10 mouse cellular contexts compared by ENCODE assay signal in the genomic region with DNA sequence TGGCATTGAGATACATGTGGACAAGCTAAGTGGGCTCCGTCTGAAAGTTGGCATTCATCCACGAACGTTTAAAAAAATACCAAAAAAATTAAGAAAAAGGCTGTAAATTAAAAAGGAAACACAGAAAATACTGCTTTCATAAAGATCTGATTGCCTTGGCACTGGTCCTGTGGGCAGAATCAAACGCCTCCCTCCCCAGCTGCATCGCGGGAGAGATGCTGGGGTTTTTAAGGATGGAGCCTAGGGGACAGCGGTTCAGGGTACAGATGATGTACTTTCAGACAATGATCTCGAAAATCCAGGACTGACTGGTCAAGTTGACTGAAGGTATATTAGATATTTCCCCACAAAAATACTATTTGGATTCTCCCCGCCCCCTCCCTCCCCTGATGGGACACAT. TPM values are rescaled to one million over a fixed set of nuclear protein-coding genes. Genes with fewer than 3 reads are reported as not detected.
DNase-seq lines count a peak whose midpoint lies in the region; ATAC-seq and TF ChIP-seq lines count a peak whose summit lies in the region.
"Had no signal": no experiment of that assay in that cellular context is flagged by ENCODE, and none has a peak within 500 bp of the region (broad histone marks: within the 10 kb centered on the region; RNA-seq: fewer than 3 reads in every experiment).

No protein-coding gene starts in this region.

- DNase-seq in heart, adult 2 months = no peak
- no peak for DNase-seq in kidney, postnatal 25 days
- DNase-seq in neural tube, embryonic 11.5 days (ENCODE audit: low spot score) = no peak
- DNase-seq in neural tube, embryonic 10.5 days (ENCODE audit: extremely low spot score, low spot score) = no peak
- DNase-seq: adrenal gland, adult 8-10 months; spleen, adult 18-20 months had no signal

- H3K4me2 ChIP-seq in heart, embryonic 12.5 days = no peak overlapping the region
- peak overlapping the region; percentile 77 for H3K4me2 ChIP-seq in kidney, embryonic 16.5 days (replicated peaks; ENCODE audit: low read depth, low read length)
- no peak overlapping the region for H3K4me2 ChIP-seq in neural tube, embryonic 11.5 days (ENCODE audit: low read depth)
- no peak overlapping the region for H3K4me2 ChIP-seq in neural tube, embryonic 15.5 days

- H3K9ac ChIP-seq in heart, embryonic 12.5 days = no peak overlapping the region
- H3K9ac ChIP-seq in heart, adult 2 months (ENCODE audit: low read depth, low read length) = no peak overlapping the region
- no peak overlapping the region for H3K9ac ChIP-seq in kidney, embryonic 16.5 days (replicated peaks; ENCODE audit: low read length)
- no peak overlapping the region for H3K9ac ChIP-seq in neural tube, embryonic 11.5 days (ENCODE audit: low read length)
- no peak overlapping the region for H3K9ac ChIP-seq in neural tube, embryonic 15.5 days (replicated peaks)

- H3K9me3 ChIP-seq in heart, embryonic 12.5 days (replicated peaks) = no peaks in the 10 kb centered on the region
- no peaks in the 10 kb centered on the region for H3K9me3 ChIP-seq in kidney, embryonic 16.5 days (ENCODE audit: low read length)
- no peaks in the 10 kb centered on the region for H3K9me3 ChIP-seq in neural tube, embryonic 11.5 days (ENCODE audit: control insufficient read depth, low read length)
- H3K9me3 ChIP-seq in neural tube, embryonic 15.5 days (replicated peaks) = no peaks in the 10 kb centered on the region

- TF ChIP-seq CTCF in heart, adult 2 months (IDR thresholded peaks at IDR 0.05) = no peak

- H3K4me3 ChIP-seq in heart, embryonic 12.5 days = peak overlapping the region; percentile 67; the same call in 1 of the 2 replicates
- H3K4me3 ChIP-seq in heart, adult 2 months = no peak overlapping the region
- H3K4me3 ChIP-seq in kidney, embryonic 16.5 days (ENCODE audit: low read length) = no peak overlapping the region
- no peak overlapping the region for H3K4me3 ChIP-seq in neural tube, embryonic 11.5 days (ENCODE audit: low read depth, low read length)
- no peak overlapping the region for H3K4me3 ChIP-seq in neural tube, embryonic 15.5 days (replicated peaks)

- H3K4me1 ChIP-seq in heart, embryonic 12.5 days (replicated peaks) = 0 out of 2 replicates have a peak, but pooled peaks cover 4% of the 10 kb centered on the region
- H3K4me1 ChIP-seq in heart, adult 2 months (ENCODE audit: control insufficient read depth, insufficient read depth, low read length) = no peaks in the 10 kb centered on the region
- peaks cover 9% of the 10 kb centered on the region; the same call in 1 of the 2 replicates for H3K4me1 ChIP-seq in kidney, embryonic 16.5 days (ENCODE audit: insufficient read depth, low read length)
- H3K4me1 ChIP-seq in neural tube, embryonic 11.5 days (ENCODE audit: control insufficient read depth, insufficient read depth, low read length) = peaks cover 25% of the 10 kb centered on the region
- peaks cover 47% of the 10 kb centered on the region for H3K4me1 ChIP-seq in neural tube, embryonic 15.5 days

- TF ChIP-seq EP300 in heart, adult 2 months (IDR thresholded peaks at IDR 0.05; ENCODE audit: insufficient read depth, low read depth, low read length) = no peak

- H3K36me3 ChIP-seq in heart, embryonic 12.5 days = no peaks in the 10 kb centered on the region
- no peaks in the 10 kb centered on the region for H3K36me3 ChIP-seq in heart, adult 2 months (ENCODE audit: control insufficient read depth, insufficient read depth, low read length)
- H3K36me3 ChIP-seq in kidney, embryonic 16.5 days (ENCODE audit: insufficient read depth, low read length) = no peaks in the 10 kb centered on the region; the same call in 1 of the 2 replicates
- peaks cover 2% of the 10 kb centered on the region; the same call in 1 of the 2 replicates for H3K36me3 ChIP-seq in neural tube, embryonic 11.5 days (ENCODE audit: control insufficient read depth, insufficient read depth, low read length)
- no peaks in the 10 kb centered on the region for H3K36me3 ChIP-seq in neural tube, embryonic 15.5 days

- intact Hi-C loops in heart, adult 2 months (cut with DNase I) = no loop called here

- no peaks in the 10 kb centered on the region for H3K79me2 ChIP-seq in heart, adult 2 months (replicated peaks; ENCODE audit: control insufficient read depth, insufficient read depth, low read length)

- 89% methylated on average over 9 of the region's 9 CpGs for WGBS in heart, embryonic 12.5 days
- 87% methylated on average over 9 of the region's 9 CpGs for WGBS in heart, adult 2 months
- 90% methylated on average over 9 of the region's 9 CpGs for WGBS in kidney, embryonic 16.5 days
- 94% methylated on average over 9 of the region's 9 CpGs for WGBS in neural tube, embryonic 11.5 days
- WGBS in neural tube, embryonic 15.5 days = 71% methylated on average over 9 of the region's 9 CpGs

- TF ChIP-seq POLR2A in heart, adult 2 months (IDR thresholded peaks at IDR 0.05; ENCODE audit: insufficient read depth, low read depth, low read length) = no peak

- no peaks in the 10 kb centered on the region for H3K27me3 ChIP-seq in heart, embryonic 12.5 days (replicated peaks)
- peaks cover 6% of the 10 kb centered on the region; the same call in 1 of the 2 replicates for H3K27me3 ChIP-seq in heart, adult 2 months (ENCODE audit: control insufficient read depth, insufficient read depth, low read length)
- peaks cover 3% of the 10 kb centered on the region; the same call in 1 of the 2 replicates for H3K27me3 ChIP-seq in kidney, embryonic 16.5 days (ENCODE audit: insufficient read depth, low read length)
- H3K27me3 ChIP-seq in neural tube, embryonic 11.5 days (ENCODE audit: control insufficient read depth, insufficient read depth, low read length) = no peaks in the 10 kb centered on the region
- H3K27me3 ChIP-seq in neural tube, embryonic 15.5 days (replicated peaks) = no peaks in the 10 kb centered on the region

- H3K27ac ChIP-seq in heart, embryonic 12.5 days (ENCODE audit: poor library complexity, severe bottlenecking) = no peak overlapping the region
- no peak overlapping the region for H3K27ac ChIP-seq in heart, adult 2 months
- no peak overlapping the region for H3K27ac ChIP-seq in kidney, embryonic 16.5 days (ENCODE audit: low read length)
- peak overlapping the region; percentile 76; the same call in 1 of the 2 replicates for H3K27ac ChIP-seq in neural tube, embryonic 11.5 days (ENCODE audit: low read depth, low read length)
- H3K27ac ChIP-seq in neural tube, embryonic 15.5 days (replicated peaks) = peak overlapping the region; percentile 9; the same call in 1 of the 2 replicates

- no peak for ATAC-seq in heart, embryonic 12.5 days (ENCODE audit: insufficient number of reproducible peaks, low FRiP score)
- ATAC-seq in kidney, embryonic 16.5 days (ENCODE audit: low FRiP score, low TSS enrichment) = no peak
- ATAC-seq in neural tube, embryonic 11.5 days (ENCODE audit: insufficient read depth, low FRiP score, low TSS enrichment) = no peak
- no peak for ATAC-seq in neural tube, embryonic 15.5 days (ENCODE audit: low FRiP score)
- no peak for ATAC-seq in monocyte, adult 5-6 weeks (replicated peaks; ENCODE audit: insufficient number of reproducible peaks, low FRiP score, low TSS enrichment, poor library complexity, severe bottlenecking)

RNA-seq across cellular contexts. Expression of gene Basp1, which starts 49.9 kb away (rescaled TPM):
- 18.4 and 18.6 TPM in 2 replicates for polyA plus RNA-seq in heart, embryonic 12.5 days (2016; fragmentation: Nextera tagmentation; extraction: Ambion mirVana)
- total RNA-seq in heart, adult 2 months (2021) = 1 to 10 TPM; 1.9 to 2.4 TPM
- polyA plus RNA-seq in heart, adult 2 months (2012; rRNA removed) = 1.5 and 1.8 TPM in 2 replicates
- 14.5 and 15.4 TPM in 2 replicates for polyA plus RNA-seq in kidney, embryonic 16.5 days (2015; fragmentation: Nextera tagmentation; extraction: Ambion mirVana)
- 201 and 207 TPM in 2 replicates for polyA plus RNA-seq in neural tube, embryonic 11.5 days (2014; fragmentation: Nextera tagmentation; extraction: Ambion mirVana)
- polyA plus RNA-seq in neural tube, embryonic 15.5 days (2015; fragmentation: Nextera tagmentation; extraction: Ambion mirVana) = 215 and 360 TPM in 2 replicates
- total RNA-seq in monocyte, adult 5-6 weeks (2017) = 1.6 to 17.8 TPM (median 16.7 TPM) in 3 replicates

Comparison
In these comparisons a context has a peak if more than half of its experiments do, and no peak if none do; other contexts are left out.
1. H3K27ac ChIP-seq: peak in neural tube, embryonic 11.5 days (single experiment) and neural tube, embryonic 15.5 days (single experiment); none in heart, embryonic 12.5 days (single experiment), heart, adult 2 months (single experiment) and kidney, embryonic 16.5 days (single experiment).
2. RNA of gene Basp1, which starts 49.9 kb away (polyA plus RNA-seq): 215 to 360 TPM in neural tube, embryonic 15.5 days and 201 to 207 TPM in neural tube, embryonic 11.5 days; 18.4 to 18.6 TPM in heart, embryonic 12.5 days, 14.5 to 15.4 TPM in kidney, embryonic 16.5 days and 1.5 to 1.8 TPM in heart, adult 2 months; every median in the first group is over 10 times any median in the second.